ENCODE assay signal across 18 mouse cellular contexts in the genomic region with DNA sequence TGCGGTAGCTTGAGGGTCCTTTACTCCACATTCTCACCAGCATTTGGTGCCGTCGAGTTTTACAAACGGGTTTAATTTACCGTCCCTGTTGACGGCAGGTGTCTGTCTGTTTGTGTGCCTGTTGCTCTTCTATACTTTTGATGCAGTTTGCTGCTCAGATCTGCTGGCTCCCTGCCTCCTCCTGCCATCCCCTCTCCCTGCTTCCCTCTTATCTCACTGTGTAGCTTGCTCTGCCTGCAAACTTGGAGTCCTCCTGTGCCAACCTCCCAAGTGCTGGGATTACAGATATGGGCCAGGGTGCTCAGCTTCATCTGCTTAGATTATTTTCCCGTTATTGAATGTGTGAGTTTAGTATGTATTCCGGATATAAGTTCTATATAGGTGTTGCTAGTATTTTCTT. TPM values are rescaled to one million over a fixed set of nuclear protein-coding genes. Genes with fewer than 3 reads are reported as not detected.
DNase-seq lines count a peak whose midpoint lies in the region; ATAC-seq and TF ChIP-seq lines count a peak whose summit lies in the region.
"Had no signal": no experiment of that assay in that cellular context is flagged by ENCODE, and none has a peak within 500 bp of the region (broad histone marks: within the 10 kb centered on the region; RNA-seq: fewer than 3 reads in every experiment).

No protein-coding gene starts in this region.

- no peak for TF ChIP-seq POLR2A in spleen, adult 2 months (IDR thresholded peaks at IDR 0.05; ENCODE audit: low read depth, low read length)

- H3K4me1 ChIP-seq in heart, embryonic 12.5 days (replicated peaks): peaks cover 46% of the 10 kb centered on the region
- H3K4me1 ChIP-seq in spleen, adult 2 months (ENCODE audit: control insufficient read depth, insufficient read depth, insufficient read length): peaks cover 8% of the 10 kb centered on the region; the same call in 1 of the 2 replicates

- WGBS in heart, embryonic 12.5 days: 71% methylated on average over 8 of the region's 8 CpGs
- WGBS in spleen, adult 2 months: 81% methylated on average over 8 of the region's 8 CpGs

- no peaks in the 10 kb centered on the region for H3K27me3 ChIP-seq in heart, embryonic 12.5 days (replicated peaks)
- H3K27me3 ChIP-seq in spleen, adult 2 months (ENCODE audit: control insufficient read depth, insufficient read depth, low read length): no peaks in the 10 kb centered on the region
- H3K27me3 ChIP-seq: midbrain, embryonic 13.5 days; neural tube, embryonic 12.5 days had no signal

- no peak overlapping the region for H3K9ac ChIP-seq in heart, embryonic 12.5 days
- H3K9ac ChIP-seq: midbrain, embryonic 13.5 days; neural tube, embryonic 12.5 days had no signal

- no peak for ATAC-seq in heart, embryonic 12.5 days (ENCODE audit: insufficient number of reproducible peaks, low FRiP score)
- ATAC-seq in megakaryocyte, adult 5-6 weeks (ENCODE audit: poor library complexity, severe bottlenecking): no peak
- ATAC-seq: midbrain, embryonic 13.5 days had no signal

- peaks cover 24% of the 10 kb centered on the region for H3K36me3 ChIP-seq in heart, embryonic 12.5 days
- no peaks in the 10 kb centered on the region for H3K36me3 ChIP-seq in spleen, adult 2 months (ENCODE audit: control insufficient read depth, insufficient read depth, low read length)

- peak overlapping the region; percentile 35 for H3K27ac ChIP-seq in heart, embryonic 12.5 days (ENCODE audit: poor library complexity, severe bottlenecking)
- H3K27ac ChIP-seq in spleen, adult 2 months (ENCODE audit: insufficient read depth, low read length): peak overlapping the region; percentile 10; the same call in 1 of the 2 replicates
- H3K27ac ChIP-seq: forebrain, embryonic 10.5 days; layer of hippocampus, adult 2 months; limb, embryonic 10.5 days; midbrain, embryonic 13.5 days; neural tube, embryonic 12.5 days had no signal

- H3K4me3 ChIP-seq in heart, embryonic 12.5 days: no peak overlapping the region
- no peak overlapping the region for H3K4me3 ChIP-seq in spleen, adult 2 months (ENCODE audit: extremely low read depth, insufficient read depth, insufficient read length)
- H3K4me3 ChIP-seq: forebrain, embryonic 10.5 days; layer of hippocampus, adult 2 months; limb, embryonic 10.5 days; midbrain, embryonic 13.5 days; neural tube, embryonic 12.5 days had no signal

- TF ChIP-seq CTCF in spleen, adult 2 months (IDR thresholded peaks at IDR 0.05; ENCODE audit: extremely low read depth, insufficient read depth, insufficient read length, insufficient replicate concordance): no peak

- DNase-seq in heart, adult 9 months (ENCODE audit: low spot score in 2 of 2): no peak
- peak; percentile 54 for DNase-seq in c-Kit-negative CD71-positive TER-119-positive erythroid progenitor cells, embryonic 14.5 days (ENCODE audit: low read depth, low spot score)
- DNase-seq in liver: peak; percentile 78
- no peak for DNase-seq in spleen, adult 2 months (ENCODE audit: low read depth in 1 of 2, low spot score in 2 of 2)
- DNase-seq in lung, postnatal 4 days: no peak
- no peak for DNase-seq in right cerebral cortex, postnatal 14 days
- DNase-seq: cerebellum, adult 8-10 months; retina, postnatal 1 day; thymus, postnatal 14 days had no signal

- H3K4me2 ChIP-seq in heart, embryonic 12.5 days: no peak overlapping the region; the same call in 1 of the 2 replicates
- H3K4me2 ChIP-seq: midbrain, embryonic 13.5 days; neural tube, embryonic 12.5 days had no signal

- no peaks in the 10 kb centered on the region for H3K9me3 ChIP-seq in heart, embryonic 12.5 days (replicated peaks)
- H3K9me3 ChIP-seq: forebrain, embryonic 10.5 days; limb, embryonic 10.5 days; midbrain, embryonic 13.5 days; neural tube, embryonic 12.5 days had no signal

RNA-seq across cellular contexts. Expression of a gene that starts 3.5 kb away (rescaled TPM):
- 124 and 137 TPM in 2 replicates for polyA plus RNA-seq in heart, embryonic 12.5 days (2016; fragmentation: Nextera tagmentation; extraction: Ambion mirVana)
- 31.3 and 31.6 TPM in 2 replicates for polyA plus RNA-seq in spleen, adult 2 months (2012; rRNA removed)
- 57.4 and 60.7 TPM in 2 replicates for total RNA-seq in megakaryocyte, adult 5-6 weeks (2015)
- 56.9 and 57.9 TPM in 2 replicates for total RNA-seq in megakaryocyte, adult 5-6 weeks (2017)

RNA-seq across cellular contexts. Expression of a gene that starts 3.7 kb away (rescaled TPM):
- polyA plus RNA-seq in heart, embryonic 12.5 days (2016; fragmentation: Nextera tagmentation; extraction: Ambion mirVana): 29.3 and 29.5 TPM in 2 replicates
- 18.2 TPM in 2 replicates for polyA plus RNA-seq in spleen, adult 2 months (2012; rRNA removed)
- total RNA-seq in megakaryocyte, adult 5-6 weeks (2015): 17.0 and 21.2 TPM in 2 replicates
- 14.0 and 14.1 TPM in 2 replicates for total RNA-seq in megakaryocyte, adult 5-6 weeks (2017)

RNA-seq across cellular contexts. Expression of a gene that starts 48.3 kb away (rescaled TPM):
- polyA plus RNA-seq in heart, embryonic 12.5 days (2016; fragmentation: Nextera tagmentation; extraction: Ambion mirVana): 0.39 and 0.92 TPM in 2 replicates
- 0.08 and 0.11 TPM in 2 replicates for polyA plus RNA-seq in spleen, adult 2 months (2012; rRNA removed)
- total RNA-seq in megakaryocyte, adult 5-6 weeks (2015): 0.07 and 0.20 TPM in 2 replicates
- total RNA-seq in megakaryocyte, adult 5-6 weeks (2017): 0.33 TPM in 1 of 2 replicates, not detected in the other
- total RNA-seq: adrenal gland, adult 18-20 months; heart, adult 18-20 months; layer of hippocampus, adult 2 months had no signal

RNA-seq across cellular contexts. Expression of a gene that starts 50.0 kb away (rescaled TPM):
- 364 and 372 TPM in 2 replicates for polyA plus RNA-seq in heart, embryonic 12.5 days (2016; fragmentation: Nextera tagmentation; extraction: Ambion mirVana)
- polyA plus RNA-seq in spleen, adult 2 months (2012; rRNA removed): 234 and 318 TPM in 2 replicates
- 609 and 613 TPM in 2 replicates for total RNA-seq in megakaryocyte, adult 5-6 weeks (2015)
- 770 and 822 TPM in 2 replicates for total RNA-seq in megakaryocyte, adult 5-6 weeks (2017)

Comparison
In these comparisons a context has a peak if more than half of its experiments do, and no peak if none do; other contexts are left out.
1. DNase-seq: peak in c-Kit-negative CD71-positive TER-119-positive erythroid progenitor cells, embryonic 14.5 days (single experiment) and liver (single experiment); none in heart, adult 9 months (0 of 2), spleen, adult 2 months (0 of 2), lung, postnatal 4 days (0 of 2) and right cerebral cortex, postnatal 14 days (single experiment).